Mouse (Mus musculus): ENCODE data around the gene Yars2. TPM values are rescaled to one million over a fixed set of nuclear protein-coding genes. Genes with fewer than 3 reads are reported as not detected.

Gene Yars2
- 37.0 and 40.2 TPM in 2 replicates for polyA plus RNA-seq (2015; fragmentation: Nextera tagmentation; extraction: Ambion mirVana)

DNA sequence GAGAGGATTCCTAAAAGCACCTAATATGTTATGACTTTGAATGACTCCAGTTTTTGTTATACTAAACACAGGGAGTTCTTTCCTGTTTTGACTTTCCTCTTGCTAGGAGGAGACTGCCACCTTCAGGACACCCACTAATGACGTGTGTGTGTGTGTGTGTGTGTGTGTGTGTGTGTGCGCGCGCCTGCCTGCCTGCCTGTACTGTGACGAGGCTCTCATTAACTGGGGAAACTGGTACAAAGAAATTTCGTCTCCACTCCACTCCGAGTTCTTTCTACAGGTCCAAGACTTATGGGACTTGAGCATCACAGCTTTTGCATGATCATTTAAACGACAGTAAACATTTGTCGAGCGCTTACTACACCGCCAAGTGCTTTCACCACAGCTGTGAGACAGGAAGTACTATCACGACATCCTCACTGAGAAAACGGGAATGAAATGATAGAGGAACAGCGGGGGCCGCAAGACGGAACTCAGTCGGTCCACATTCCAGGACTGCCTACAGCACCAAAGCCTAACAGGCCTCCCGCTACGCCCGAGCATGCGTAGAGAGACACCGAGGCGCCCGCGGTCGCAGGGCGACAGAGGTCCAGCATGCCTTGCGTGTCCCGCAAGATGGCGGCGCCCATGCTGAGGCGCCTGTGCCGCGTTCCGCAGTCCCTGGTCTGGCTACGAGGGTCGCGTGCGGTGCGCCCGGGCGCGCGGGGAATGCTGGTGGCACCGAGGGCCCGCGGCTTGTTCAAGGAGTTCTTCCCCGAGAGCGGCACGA is at the start of gene Yars2:
Gene Yars2 (plus strand): TSS at position 597 of the 769 bp plus-strand sequence.
- under 1% methylated on average over 50 of the region's 50 CpGs for WGBS
- H3K27ac ChIP-seq, result peak within 1 kb of the TSS; percentile 88
- TF ChIP-seq CTCF (IDR thresholded peaks at IDR 0.05; ENCODE audit: low read depth), result peak; percentile 88
- H3K27me3 ChIP-seq (ENCODE audit: insufficient read depth, low read length), result no peaks in the 10 kb centered on the region
- H3K9me3 ChIP-seq (replicated peaks; ENCODE audit: low read length), result no peaks in the 10 kb centered on the region
- ATAC-seq (replicated peaks; ENCODE audit: low FRiP score, low read depth) (peak; percentile 98), DNase-seq (ENCODE audit: low spot score) (peak; percentile 95)
- peak within 1 kb of the TSS; percentile 80 for H3K4me3 ChIP-seq (replicated peaks; ENCODE audit: low read depth, low read length)
- H3K9ac ChIP-seq (ENCODE audit: low read depth, low read length), result peak within 1 kb of the TSS; percentile 88
- 0 out of 2 replicates have a peak, but pooled peaks cover 2% of the 10 kb centered on the region for H3K4me1 ChIP-seq (replicated peaks; ENCODE audit: insufficient read depth, low read length)
- H3K36me3 ChIP-seq (ENCODE audit: insufficient read depth, low read length), result 0 out of 2 replicates have a peak, but pooled peaks cover 11% of the 10 kb centered on the region
- peak within 1 kb of the TSS; percentile 88 for H3K4me2 ChIP-seq (ENCODE audit: low read length)

DNA sequence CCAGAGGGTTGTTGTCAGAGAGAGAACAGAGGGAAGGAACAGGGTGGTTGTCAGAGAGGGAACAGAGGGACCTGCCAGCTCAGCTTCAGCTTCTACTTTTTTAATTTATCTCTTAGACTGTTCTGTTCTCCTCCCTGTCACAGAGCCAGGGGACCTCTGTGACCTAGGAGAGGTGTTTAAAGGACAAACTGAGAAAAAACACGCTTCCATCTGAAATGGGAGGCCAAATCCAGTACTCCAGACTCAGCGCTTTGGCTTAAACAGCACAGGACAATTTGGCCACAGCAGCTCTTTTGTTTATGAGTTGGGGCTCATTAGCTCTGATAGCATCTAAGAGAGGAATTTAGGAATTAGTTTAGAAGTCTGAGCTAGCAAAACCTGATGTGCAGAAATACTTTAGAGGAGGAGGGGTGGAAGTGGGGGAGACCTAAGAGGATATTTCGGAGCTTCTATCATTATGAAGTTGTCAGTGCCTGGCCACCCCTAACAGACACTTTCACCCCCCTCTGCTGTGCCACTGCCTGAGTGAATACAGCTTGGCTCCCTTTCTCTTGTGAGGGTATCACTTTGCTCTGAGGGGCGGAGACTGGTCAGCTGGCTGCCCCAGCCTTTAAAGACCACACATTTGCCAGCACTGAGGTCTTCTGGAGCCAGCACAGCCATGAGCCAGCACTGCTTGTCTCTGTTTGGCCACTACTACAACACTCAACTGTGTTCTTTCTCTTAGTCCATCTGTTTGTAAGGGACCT is 49.3 kb upstream of the Yars2 start:
- H3K27ac ChIP-seq, result no peak overlapping the region
- no peak overlapping the region for H3K4me3 ChIP-seq (replicated peaks; ENCODE audit: low read depth, low read length)
- no peak overlapping the region for H3K4me2 ChIP-seq (ENCODE audit: low read length)
- no peaks in the 10 kb centered on the region for H3K4me1 ChIP-seq (replicated peaks; ENCODE audit: insufficient read depth, low read length)
- no peak overlapping the region for H3K9ac ChIP-seq (ENCODE audit: low read depth, low read length)
- no peak for TF ChIP-seq CTCF (IDR thresholded peaks at IDR 0.05; ENCODE audit: low read depth)
- ATAC-seq (replicated peaks; ENCODE audit: low FRiP score, low read depth), result peak; percentile 78; the same call in 1 of the 2 replicates
- DNase-seq (ENCODE audit: low spot score), result peak; percentile 73
- no peaks in the 10 kb centered on the region for H3K27me3 ChIP-seq (ENCODE audit: insufficient read depth, low read length)
- 26% methylated on average over 4 of the region's 4 CpGs for WGBS
- no peaks in the 10 kb centered on the region for H3K9me3 ChIP-seq (replicated peaks; ENCODE audit: low read length)
- H3K36me3 ChIP-seq (ENCODE audit: insufficient read depth, low read length), result no peaks in the 10 kb centered on the region

DNA sequence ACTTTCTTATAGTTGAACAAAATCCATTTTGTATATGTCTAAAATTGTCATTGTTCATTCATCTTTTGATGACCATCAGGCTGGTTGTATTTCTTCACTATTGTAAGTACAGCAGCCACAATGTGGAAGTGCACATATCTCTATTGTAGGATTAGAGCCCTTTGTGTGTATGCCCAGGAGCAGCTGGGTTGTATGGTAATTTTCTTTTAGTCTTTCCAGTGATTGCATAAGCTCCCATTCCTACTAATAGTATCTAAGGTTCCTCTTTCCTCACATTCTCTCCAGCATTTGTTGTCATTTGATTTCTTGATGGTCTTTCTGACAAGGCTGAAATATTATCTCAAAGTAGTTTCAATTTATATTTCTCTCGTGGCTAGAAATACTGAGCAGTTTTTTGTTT is 47.5 kb upstream of the Yars2 start:
- no peaks in the 10 kb centered on the region for H3K4me1 ChIP-seq (replicated peaks; ENCODE audit: insufficient read depth, low read length)
- no peaks in the 10 kb centered on the region for H3K9me3 ChIP-seq (replicated peaks; ENCODE audit: low read length)
- no peak overlapping the region for H3K27ac ChIP-seq
- DNase-seq (ENCODE audit: low spot score) (no peak), ATAC-seq (replicated peaks; ENCODE audit: low FRiP score, low read depth) (no peak)
- 45% methylated on average over 1 of the region's 1 CpGs for WGBS
- no peak overlapping the region for H3K9ac ChIP-seq (ENCODE audit: low read depth, low read length)
- H3K4me2 ChIP-seq (ENCODE audit: low read length), result no peak overlapping the region
- no peak for TF ChIP-seq CTCF (IDR thresholded peaks at IDR 0.05; ENCODE audit: low read depth)
- no peaks in the 10 kb centered on the region for H3K36me3 ChIP-seq (ENCODE audit: insufficient read depth, low read length)
- no peak overlapping the region for H3K4me3 ChIP-seq (replicated peaks; ENCODE audit: low read depth, low read length)
- no peaks in the 10 kb centered on the region for H3K27me3 ChIP-seq (ENCODE audit: insufficient read depth, low read length)

DNA sequence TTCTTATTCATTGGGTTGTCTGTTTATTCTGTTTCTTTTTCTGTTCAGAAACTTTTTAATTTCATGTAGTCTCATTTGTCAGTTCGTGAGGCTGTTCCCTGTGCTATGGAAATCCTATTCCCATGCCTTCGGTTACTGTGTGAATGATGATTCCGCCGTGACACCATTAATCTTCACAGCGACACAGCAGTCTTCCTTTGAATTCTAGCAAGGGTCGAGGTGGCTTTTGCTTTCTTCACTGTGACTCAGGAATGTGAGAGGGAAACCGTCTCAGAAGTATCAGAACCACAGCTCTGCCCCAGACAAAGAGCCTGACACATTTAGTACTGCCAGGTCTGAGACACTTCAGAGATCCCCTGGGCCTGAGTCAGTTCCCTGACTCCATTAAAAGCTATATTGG is 46.9 kb upstream of the Yars2 start:
- WGBS, result 33% methylated on average over 7 of the region's 7 CpGs
- no peak for TF ChIP-seq CTCF (IDR thresholded peaks at IDR 0.05; ENCODE audit: low read depth)
- Histone ChIP-seq H3K4me3 (replicated peaks; ENCODE audit: low read depth, low read length) (no peak overlapping the region), H3K27ac (no peak overlapping the region), H3K4me1 (replicated peaks; ENCODE audit: insufficient read depth, low read length) (no peaks in the 10 kb centered on the region), H3K36me3 (ENCODE audit: insufficient read depth, low read length) (no peaks in the 10 kb centered on the region), H3K4me2 (ENCODE audit: low read length) (no peak overlapping the region), H3K9ac (ENCODE audit: low read depth, low read length) (no peak overlapping the region), H3K9me3 (replicated peaks; ENCODE audit: low read length) (no peaks in the 10 kb centered on the region), H3K27me3 (ENCODE audit: insufficient read depth, low read length) (no peaks in the 10 kb centered on the region)
- DNase-seq (ENCODE audit: low spot score) (peak; percentile 6), ATAC-seq (replicated peaks; ENCODE audit: low FRiP score, low read depth) (no peak)

DNA sequence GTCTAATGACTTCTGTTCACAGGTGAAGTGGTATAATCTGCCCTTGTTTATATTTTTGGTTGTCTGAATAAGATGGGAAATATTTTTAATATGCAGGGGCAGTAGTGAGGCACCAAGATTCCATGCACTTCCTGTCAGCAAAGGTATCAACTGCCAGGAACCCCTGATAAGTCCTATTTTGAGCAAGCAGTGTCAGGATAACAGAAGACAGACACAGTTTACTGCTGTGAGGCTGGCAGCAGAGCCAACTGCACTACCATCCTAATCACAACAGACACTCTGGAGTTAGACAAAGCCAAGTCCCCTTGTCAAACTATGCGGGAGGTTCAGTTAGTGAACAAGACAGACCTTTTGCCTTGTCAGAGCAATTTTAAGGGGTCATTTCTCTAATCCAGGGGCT is 46.1 kb upstream of the Yars2 start:
- no peak for ATAC-seq (replicated peaks; ENCODE audit: low FRiP score, low read depth)
- no peaks in the 10 kb centered on the region for H3K36me3 ChIP-seq (ENCODE audit: insufficient read depth, low read length)
- no peaks in the 10 kb centered on the region for H3K4me1 ChIP-seq (replicated peaks; ENCODE audit: insufficient read depth, low read length)
- no peak for TF ChIP-seq CTCF (IDR thresholded peaks at IDR 0.05; ENCODE audit: low read depth)
- H3K27ac ChIP-seq, result no peak overlapping the region
- H3K4me3 ChIP-seq (replicated peaks; ENCODE audit: low read depth, low read length), result no peak overlapping the region
- H3K27me3 ChIP-seq (ENCODE audit: insufficient read depth, low read length), result no peaks in the 10 kb centered on the region
- H3K4me2 ChIP-seq (ENCODE audit: low read length), result no peak overlapping the region
- no peak for DNase-seq (ENCODE audit: low spot score)
- 89% methylated on average over 1 of the region's 1 CpGs for WGBS
- H3K9ac ChIP-seq (ENCODE audit: low read depth, low read length), result no peak overlapping the region
- no peaks in the 10 kb centered on the region for H3K9me3 ChIP-seq (replicated peaks; ENCODE audit: low read length)

DNA sequence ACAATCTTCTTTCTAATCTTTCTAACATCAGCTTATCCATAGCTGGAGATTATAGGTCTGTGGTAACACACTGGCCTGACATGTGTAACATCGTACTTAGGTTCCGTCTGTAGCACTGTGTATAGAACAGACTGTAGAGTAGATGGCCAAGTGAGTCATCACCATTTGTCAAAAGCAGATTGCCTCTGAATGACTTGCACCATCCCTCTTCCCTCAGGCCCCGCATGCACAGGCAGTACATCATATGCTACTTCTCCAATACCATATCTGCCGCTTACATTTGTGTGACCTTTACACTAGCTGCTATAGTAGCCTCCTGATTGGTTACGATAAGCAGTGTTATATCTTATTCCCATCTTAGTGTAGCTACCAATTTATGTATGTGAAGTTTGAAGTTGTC is 41.9 kb upstream of the Yars2 start:
- H3K9me3 ChIP-seq (replicated peaks; ENCODE audit: low read length), result no peaks in the 10 kb centered on the region
- no peak for ATAC-seq (replicated peaks; ENCODE audit: low FRiP score, low read depth)
- H3K27ac ChIP-seq, result no peak overlapping the region
- H3K36me3 ChIP-seq (ENCODE audit: insufficient read depth, low read length), result no peaks in the 10 kb centered on the region
- H3K27me3 ChIP-seq (ENCODE audit: insufficient read depth, low read length), result no peaks in the 10 kb centered on the region
- no peak for DNase-seq (ENCODE audit: low spot score)
- no peak overlapping the region for H3K9ac ChIP-seq (ENCODE audit: low read depth, low read length)
- no peaks in the 10 kb centered on the region for H3K4me1 ChIP-seq (replicated peaks; ENCODE audit: insufficient read depth, low read length)
- TF ChIP-seq CTCF (IDR thresholded peaks at IDR 0.05; ENCODE audit: low read depth), result no peak
- H3K4me3 ChIP-seq (replicated peaks; ENCODE audit: low read depth, low read length), result no peak overlapping the region
- no peak overlapping the region for H3K4me2 ChIP-seq (ENCODE audit: low read length)
- 93% methylated on average over 5 of the region's 5 CpGs for WGBS
